Mouse (Mus musculus): Measurements from ENCODE around the gene Fdx1l.

Fdx1l gene

GRCm38 (mm10) chr9:21073044-21073840, at the start of gene Fdx1l, which contains the start of gene Gm49373:
Gene Fdx1l, minus strand, starts transcription at chr9:21073614.
Gene Gm49373, minus strand, starts transcription at chr9:21073096.
- in situ Hi-C loops (cut with MboI; ENCODE audit: unreplicated experiment in 2 of 2) = loop anchor here in 1 of 2 experiments (5.0 kb wide), 1 partner anchor 36 kb away; no protein-coding TSS in a partner anchor

- in situ Hi-C loops (cut with MboI; ENCODE audit: unreplicated experiment in 2 of 2) = no loop called here
These were observed 48.1 kb upstream of the Fdx1l start for GRCm38 (mm10) chr9:21121483-21121882.

GRCm38 (mm10) chr9:21117073-21117472, 43.7 kb upstream of the Fdx1l start:
- in situ Hi-C loops (cut with MboI; ENCODE audit: unreplicated experiment in 2 of 2) = no loop called here

GRCm38 (mm10) chr9:21115105-21115504, 41.7 kb upstream of the Fdx1l start:
- in situ Hi-C loops (cut with MboI; ENCODE audit: unreplicated experiment in 2 of 2) = no loop called here

- in situ Hi-C loops (cut with MboI; ENCODE audit: unreplicated experiment in 2 of 2) = no loop called here
These were observed 40.8 kb upstream of the Fdx1l start for GRCm38 (mm10) chr9:21114190-21114589.

- in situ Hi-C loops (cut with MboI; ENCODE audit: unreplicated experiment in 2 of 2) = no loop called here
These were observed 40.3 kb upstream of the Fdx1l start for GRCm38 (mm10) chr9:21113751-21114150.

GRCm38 (mm10) chr9:21107607-21108237, 34.3 kb upstream of the Fdx1l start:
- in situ Hi-C loops (cut with MboI; ENCODE audit: unreplicated experiment in 2 of 2) = no loop called here

GRCm38 (mm10) chr9:21105760-21106564, 32.5 kb upstream of the Fdx1l start:
- in situ Hi-C loops (cut with MboI; ENCODE audit: unreplicated experiment in 2 of 2) = no loop called here

GRCm38 (mm10) chr9:21104814-21105213, 31.4 kb upstream of the Fdx1l start:
- in situ Hi-C loops (cut with MboI; ENCODE audit: unreplicated experiment in 2 of 2) = no loop called here

GRCm38 (mm10) chr9:21102076-21102475, 28.7 kb upstream of the Fdx1l start:
- in situ Hi-C loops (cut with MboI; ENCODE audit: unreplicated experiment in 2 of 2) = no loop called here

- in situ Hi-C loops (cut with MboI; ENCODE audit: unreplicated experiment in 2 of 2) = no loop called here
These were observed 27.2 kb upstream of the Fdx1l start for GRCm38 (mm10) chr9:21100447-21101161.

- in situ Hi-C loops (cut with MboI; ENCODE audit: unreplicated experiment in 2 of 2) = no loop called here
These were observed 24.4 kb upstream of the Fdx1l start for GRCm38 (mm10) chr9:21097793-21098192.

- in situ Hi-C loops (cut with MboI; ENCODE audit: unreplicated experiment in 2 of 2) = no loop called here
These were observed 22.5 kb upstream of the Fdx1l start for GRCm38 (mm10) chr9:21095958-21096357.

- in situ Hi-C loops (cut with MboI; ENCODE audit: unreplicated experiment in 2 of 2) = loop anchor here in 1 of 2 experiments (5.0 kb wide), 1 partner anchor 34 kb away; no protein-coding TSS in a partner anchor
These were observed 20.0 kb upstream of the Fdx1l start for GRCm38 (mm10) chr9:21093423-21093822.

- in situ Hi-C loops (cut with MboI; ENCODE audit: unreplicated experiment in 2 of 2) = loop anchor here in 1 of 2 experiments (5.0 kb wide), 1 partner anchor 35 kb away; no protein-coding TSS in a partner anchor
These were observed 18.4 kb upstream of the Fdx1l start, which contains the start of the genes Gm38431 and Raver1 for GRCm38 (mm10) chr9:21091707-21092320. Gene Gm38431, minus strand, starts transcription at chr9:21091997. Gene Raver1, minus strand, starts transcription at chr9:21092008.

- in situ Hi-C loops (cut with MboI; ENCODE audit: unreplicated experiment in 2 of 2) = loop anchor here in 1 of 2 experiments (5.0 kb wide), 1 partner anchor 36 kb away; no protein-coding TSS in a partner anchor
These were observed 17.7 kb upstream of the Fdx1l start for GRCm38 (mm10) chr9:21090972-21091706.

- in situ Hi-C loops (cut with MboI; ENCODE audit: unreplicated experiment in 2 of 2) = loop anchor here in 1 of 2 experiments (5.0 kb wide), 1 partner anchor 37 kb away; no protein-coding TSS in a partner anchor
These were observed 17.1 kb upstream of the Fdx1l start for GRCm38 (mm10) chr9:21090537-21090936.

- in situ Hi-C loops (cut with MboI; ENCODE audit: unreplicated experiment in 2 of 2) = no loop called here
These were observed 9.9 kb upstream of the Fdx1l start for GRCm38 (mm10) chr9:21083324-21083723.

GRCm38 (mm10) chr9:21081127-21081526, 7.7 kb upstream of the Fdx1l start:
- in situ Hi-C loops (cut with MboI; ENCODE audit: unreplicated experiment in 2 of 2) = no loop called here

All from v-Abl transformed pro-B cells (cell line).